Mouse (Mus musculus) spleen, adult 2 months (tissue): ENCODE data around the gene Trpc5.

Source experiments
- CTCF ChIP-seq: fragments of 200-500 bp; IDR thresholded peaks from 2 replicates; pipeline ENCODE4 v1.5.1; 2011; ENCODE audit warnings: mild to moderate bottlenecking, inconsistent platforms; ENCODE audit not compliant: insufficient read depth, insufficient read length, insufficient replicate concordance; ENCODE audit errors: extremely low read depth
- POLR2A ChIP-seq: fragments of 200-500 bp; IDR thresholded peaks from 2 replicates; pipeline ENCODE4 v1.6.1; 2011; ENCODE audit warnings: low read depth, low read length, inconsistent platforms

GRCm38 (mm10) chrX:144689119-144689858 lies 1.3 kb upstream of the Trpc5 start:
- TF ChIP-seq CTCF (no peak), POLR2A (no peak)
